Mouse (Mus musculus) heart, postnatal 0 days (tissue): ENCODE results near the gene Mok. TPM values are rescaled to one million over a fixed set of nuclear protein-coding genes. Genes with fewer than 3 reads are reported as not detected.

Experiments used
- ATAC-seq: fragments of 200-750 bp; cut with Nextera tagmentation; 2 replicates; pipeline ENCODE4 v1.8.0; 2017; ENCODE audit warnings: low read depth, moderate number of reproducible peaks, moderate library complexity; ENCODE audit not compliant: insufficient read depth
- DNase-seq: peaks from one replicate; pipeline ENCODE4 v3.0.0-alpha.2; 2016; ENCODE audit warnings: low spot score
- H3K27ac ChIP-seq: fragments of 300-500 bp; sonication (generic); 2 replicates; pipeline ENCODE4 v1.5.1; 2014; ENCODE audit warnings: low read depth, mild to moderate bottlenecking
- H3K27me3 ChIP-seq: fragments of 300-500 bp; sonication (generic); 2 replicates; pipeline ENCODE4 v1.6.1; 2014; ENCODE audit warnings: low read length, mixed read lengths; ENCODE audit not compliant: control insufficient read depth, insufficient read depth
- H3K36me3 ChIP-seq: fragments of 300-500 bp; sonication (generic); replicated peaks from 2 replicates; pipeline ENCODE4 v1.6.1; 2014; ENCODE audit warnings: low read length, mixed read lengths; ENCODE audit not compliant: control insufficient read depth, insufficient read depth
- H3K4me1 ChIP-seq: fragments of 300-500 bp; sonication (generic); 2 replicates; pipeline ENCODE4 v1.6.1; 2014; ENCODE audit warnings: antibody characterized with exemption; ENCODE audit not compliant: control insufficient read depth, insufficient read depth
- H3K4me2 ChIP-seq: fragments of 300-500 bp; sonication (generic); 2 replicates; pipeline ENCODE4 v1.6.1; 2014; ENCODE audit warnings: low read depth, mild to moderate bottlenecking, low read length, moderate library complexity
- H3K4me3 ChIP-seq: fragments of 300-500 bp; sonication (generic); 2 replicates; pipeline ENCODE4 v1.5.1; 2014; ENCODE audit warnings: low read depth, low read length
- H3K9ac ChIP-seq: fragments of 300-500 bp; sonication (generic); replicated peaks from 2 replicates; pipeline ENCODE4 v1.6.1; 2014; ENCODE audit warnings: low read depth, low read length, mixed read lengths
- H3K9me3 ChIP-seq: fragments of 300-500 bp; sonication (generic); replicated peaks from 2 replicates; pipeline ENCODE4 v1.6.1; 2016; ENCODE audit warnings: low read length; ENCODE audit not compliant: control insufficient read depth
- CTCF ChIP-seq: IDR thresholded peaks from 2 replicates; pipeline ENCODE4 v1.5.1; 2016; ENCODE audit warnings: antibody characterized with exemption, control low read depth, low read depth
- EP300 ChIP-seq: IDR thresholded peaks from 2 replicates; pipeline ENCODE4 v1.6.1; 2016; ENCODE audit warnings: antibody characterized with exemption, low read depth
- WGBS: fragments of 180-500 bp; shearing (Covaris S2); extraction: QIAGEN DNeasy Blood & Tissue Kit; methylation state at CpG from one replicate; pipeline ENCODE4 v1.1.7; 2014; 5-methylcytosine and 5-hydroxymethylcytosine counted together
- polyA plus RNA-seq: library from polyadenylated mRNA; unstranded; fragments of >200 nt; fragmentation: Nextera tagmentation; extraction: Ambion mirVana; gene quantifications from 2 replicates; pipeline ENCODE4 v1.2.1, GENCODE M21; 2015
- total RNA-seq: library from RNA; depleted of rRNA; stranded (reverse); fragments of >200 nt; gene quantifications from 2 replicates; pipeline ENCODE4 v1.2.3, GENCODE M21; 2014; ENCODE audit warnings: low replicate concordance; rRNA removed

Mok gene
- total RNA-seq, result 3.1 and 7.4 TPM in 2 replicates
- polyA plus RNA-seq, result 2.2 and 2.3 TPM in 2 replicates

DNA sequence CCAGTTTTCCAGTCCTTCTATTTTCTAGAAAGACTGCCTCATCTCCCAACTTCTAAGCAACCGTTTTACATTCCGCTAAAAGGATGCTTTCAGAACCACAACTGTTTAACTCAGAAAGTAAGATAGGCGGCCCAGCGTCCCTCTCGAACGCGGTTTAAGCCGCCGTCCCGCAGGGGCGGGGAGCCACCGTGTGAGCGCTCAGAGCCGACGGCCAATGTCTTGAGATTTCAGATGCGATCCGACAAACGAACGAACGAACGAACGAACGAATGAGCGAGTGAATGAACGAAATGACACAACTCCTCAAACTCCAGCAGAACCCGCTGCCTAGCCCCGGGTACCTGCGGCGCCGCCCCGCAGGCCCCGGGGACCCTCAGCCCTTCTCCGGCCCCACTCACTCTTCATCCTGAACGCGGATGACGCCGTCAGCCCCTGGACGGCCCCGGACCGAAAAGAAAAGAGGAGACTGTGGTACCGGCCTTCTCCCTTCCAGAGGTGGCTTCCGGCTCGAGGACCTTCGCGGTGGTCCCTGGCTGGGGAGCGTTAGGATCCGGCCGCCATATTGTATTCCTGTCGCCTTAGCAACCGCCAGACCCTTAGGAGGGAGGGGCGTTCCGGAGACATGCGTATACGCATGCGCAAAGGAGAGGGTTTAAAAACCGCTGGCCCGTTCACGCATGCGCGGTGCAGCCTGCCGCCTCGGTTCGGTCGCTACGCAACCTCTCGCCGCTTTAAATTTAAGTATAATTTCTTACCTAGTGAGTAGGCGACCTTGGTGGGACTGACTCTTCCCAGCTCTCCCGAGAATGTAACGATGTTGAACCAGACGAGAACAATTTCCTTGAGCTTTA lies at the start of gene Mok:
Mok (minus strand) TSS at position 592 of the 851 bp plus-strand sequence.
- Histone ChIP-seq H3K27ac (no peak within 1 kb of the TSS), H3K9me3 (no peaks in the 10 kb centered on the region), H3K9ac (peak within 1 kb of the TSS; percentile 44), H3K27me3 (no peaks in the 10 kb centered on the region), H3K36me3 (no peaks in the 10 kb centered on the region), H3K4me2 (peak within 1 kb of the TSS; percentile 81), H3K4me3 (peak within 1 kb of the TSS; percentile 77), H3K4me1 (peaks cover 6% of the 10 kb centered on the region; the same call in 1 of the 2 replicates)
- TF ChIP-seq CTCF (no peak), EP300 (no peak)
- DNase-seq (peak; percentile 95), ATAC-seq (peak; percentile 67)
- under 1% methylated on average over 71 of the region's 71 CpGs for WGBS

DNA sequence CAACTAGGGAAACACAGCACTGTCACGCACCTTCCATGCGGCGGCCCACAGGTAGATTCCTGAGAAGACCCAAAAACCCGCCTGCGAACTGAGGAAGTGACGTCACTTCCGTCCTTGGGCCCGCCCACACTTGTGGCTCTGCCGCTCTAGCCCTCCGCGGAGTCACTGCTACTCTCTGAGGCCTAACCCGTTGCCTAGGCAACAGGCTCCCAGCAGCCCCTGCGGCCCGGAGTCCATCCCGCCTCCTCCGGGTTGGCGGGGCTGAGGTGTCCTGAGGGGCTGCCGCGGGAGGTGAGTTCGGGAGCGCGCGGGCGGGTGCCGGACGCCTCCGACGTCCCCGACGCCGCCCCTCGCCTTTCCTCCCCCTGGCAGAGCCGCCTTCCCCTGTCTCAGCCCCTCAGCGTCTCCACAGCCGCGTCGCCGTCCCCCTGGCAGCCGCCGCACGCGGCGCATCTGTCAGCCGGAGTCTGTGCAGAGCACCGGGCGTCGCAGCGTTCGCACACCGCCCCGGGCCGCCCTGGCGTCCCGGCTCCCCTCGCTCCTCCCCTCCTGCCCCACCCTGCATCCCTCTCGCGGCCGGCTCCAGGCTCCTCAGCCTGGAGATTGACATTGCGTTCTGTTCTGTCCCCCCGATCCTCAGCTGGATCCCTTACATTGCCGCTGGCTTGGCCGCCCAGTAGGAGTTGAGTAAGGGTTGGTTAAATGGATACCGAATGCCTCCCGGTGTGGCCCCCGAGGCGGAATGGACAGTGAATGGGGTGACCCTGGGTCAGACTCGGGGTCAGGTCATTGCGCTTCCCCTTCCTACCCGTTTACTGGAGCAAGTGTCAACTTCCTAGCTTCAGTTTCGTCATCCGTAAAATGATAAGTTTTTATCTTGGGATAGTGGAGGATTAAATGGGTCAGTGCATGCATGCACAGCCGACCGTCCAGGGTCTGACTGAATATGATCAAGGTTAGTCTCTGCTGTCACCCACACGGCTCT lies 48.6 kb upstream of the Mok start, which contains the start of the genes Cinp and Tecpr2:
Cinp (minus strand) TSS at position 110 of the 985 bp plus-strand sequence.
Tecpr2 (plus strand) TSS at position 229 of the 985 bp plus-strand sequence.
- Histone ChIP-seq H3K4me1 (0 out of 2 replicates have a peak, but pooled peaks cover 8% of the 10 kb centered on the region), H3K9me3 (no peaks in the 10 kb centered on the region), H3K9ac (peak within 1 kb of the TSS; percentile 74), H3K4me2 (peak within 1 kb of the TSS; percentile 89), H3K27ac (peak within 1 kb of the TSS; percentile 81), H3K4me3 (peak within 1 kb of the TSS; percentile 88), H3K27me3 (no peaks in the 10 kb centered on the region), H3K36me3 (no peaks in the 10 kb centered on the region)
- peak; percentile 99 for ATAC-seq
- TF ChIP-seq CTCF, result no peak
- TF ChIP-seq EP300, result no peak
- peak; percentile 99 for DNase-seq
- WGBS, result under 1% methylated on average over 71 of the region's 74 CpGs

DNA sequence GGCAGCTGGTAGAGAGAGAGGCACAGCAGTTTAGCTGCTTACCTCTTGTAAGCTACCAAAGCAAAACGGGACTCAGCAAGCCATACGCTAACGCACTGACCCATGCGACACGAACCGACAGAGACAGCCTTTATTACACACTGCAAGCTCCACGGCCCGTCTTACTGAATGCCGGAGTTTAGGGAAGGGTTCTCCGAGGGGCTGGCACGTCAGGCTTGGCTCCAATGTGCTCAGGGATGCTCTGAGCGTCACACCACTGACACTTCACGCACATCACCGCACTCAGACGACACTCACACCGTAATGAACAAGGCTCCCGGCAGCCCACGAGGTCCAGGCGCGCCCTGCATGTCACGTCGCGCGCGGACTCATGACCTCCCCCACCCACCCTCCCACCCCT lies 47.9 kb upstream of the Mok start:
- ATAC-seq (peak; percentile 20), DNase-seq (no peak)
- Histone ChIP-seq H3K4me1 (0 out of 2 replicates have a peak, but pooled peaks cover 8% of the 10 kb centered on the region), H3K36me3 (no peaks in the 10 kb centered on the region), H3K4me2 (peak overlapping the region; percentile 89), H3K27ac (peak overlapping the region; percentile 13), H3K9ac (peak overlapping the region; percentile 70), H3K27me3 (no peaks in the 10 kb centered on the region), H3K9me3 (no peaks in the 10 kb centered on the region), H3K4me3 (peak overlapping the region; percentile 88)
- TF ChIP-seq EP300 (no peak), CTCF (no peak)
- under 1% methylated on average over 25 of the region's 25 CpGs for WGBS

DNA sequence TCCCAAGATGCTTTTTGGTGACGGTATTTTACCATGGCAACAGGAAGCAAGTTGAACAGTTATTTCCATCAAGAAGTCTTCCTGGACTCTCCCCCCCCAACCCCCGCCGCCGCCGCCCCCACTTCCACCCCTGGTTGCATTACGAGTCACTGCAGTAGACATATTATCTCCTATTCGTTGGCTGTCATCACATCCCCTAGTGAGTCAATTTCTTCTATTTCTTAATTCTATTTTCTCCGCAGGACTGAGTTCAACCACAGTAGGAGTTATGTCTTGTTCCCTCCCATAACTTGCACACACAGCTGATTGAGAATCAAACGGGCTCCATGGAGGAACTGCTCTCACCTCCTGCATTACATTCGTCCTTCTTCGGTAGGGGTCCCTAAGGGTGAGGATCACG lies 47.4 kb upstream of the Mok start:
- peak overlapping the region; percentile 70 for H3K9ac ChIP-seq
- TF ChIP-seq EP300 (no peak), CTCF (no peak)
- no peak for DNase-seq
- 0 out of 2 replicates have a peak, but pooled peaks cover 8% of the 10 kb centered on the region for H3K4me1 ChIP-seq
- H3K27me3 ChIP-seq, result no peaks in the 10 kb centered on the region
- 0 out of 2 replicates have a peak, but pooled peaks cover under 1% of the 10 kb centered on the region for H3K36me3 ChIP-seq
- WGBS, result 24% methylated on average over 12 of the region's 12 CpGs
- H3K4me3 ChIP-seq, result peak overlapping the region; percentile 88
- H3K4me2 ChIP-seq, result peak overlapping the region; percentile 89
- H3K27ac ChIP-seq, result peak overlapping the region; percentile 13; the same call in 1 of the 2 replicates
- ATAC-seq, result no peak
- no peaks in the 10 kb centered on the region for H3K9me3 ChIP-seq

DNA sequence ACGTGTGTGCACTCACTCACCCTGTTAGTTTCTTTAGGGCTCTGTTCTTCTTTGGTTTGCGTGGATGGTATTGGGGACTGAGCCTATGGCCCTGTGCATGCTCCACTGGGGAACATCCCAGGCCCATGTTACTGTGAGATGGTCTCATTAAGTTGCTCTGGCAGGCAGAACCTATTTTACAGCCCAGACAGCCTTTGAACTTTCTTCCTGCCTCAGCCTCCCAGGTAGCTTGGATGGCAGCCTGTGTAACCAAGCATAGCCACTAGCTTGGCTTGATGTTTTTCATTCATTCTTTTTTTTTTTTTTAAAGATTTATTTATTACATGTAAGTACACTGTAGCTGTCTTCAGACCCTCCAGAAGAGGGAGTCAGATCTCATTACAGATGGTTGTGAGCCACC lies 44.5 kb upstream of the Mok start:
- peaks cover 16% of the 10 kb centered on the region for H3K36me3 ChIP-seq
- TF ChIP-seq EP300 (no peak), CTCF (no peak)
- H3K9me3 ChIP-seq, result no peaks in the 10 kb centered on the region
- 92% methylated on average over 2 of the region's 2 CpGs for WGBS
- DNase-seq (no peak), ATAC-seq (no peak)
- no peak overlapping the region for H3K4me3 ChIP-seq
- H3K4me2 ChIP-seq, result no peak overlapping the region
- H3K27me3 ChIP-seq, result no peaks in the 10 kb centered on the region
- H3K4me1 ChIP-seq, result 0 out of 2 replicates have a peak, but pooled peaks cover 8% of the 10 kb centered on the region
- no peak overlapping the region for H3K27ac ChIP-seq
- H3K9ac ChIP-seq, result no peak overlapping the region
